Mouse (Mus musculus) hindbrain, embryonic 11.5 days (tissue): Measurements from ENCODE around the gene Krt10. TPM values are rescaled to one million over a fixed set of nuclear protein-coding genes. Genes with fewer than 3 reads are reported as not detected.

Experiments
- ATAC-seq: fragments of 200-750 bp; cut with Nextera tagmentation; 2 replicates; pipeline ENCODE4 v1.8.0; 2017; ENCODE audit warnings: mild to moderate bottlenecking, moderate TSS enrichment, moderate library complexity; ENCODE audit not compliant: low FRiP score
- DNase-seq: peaks from one replicate; pipeline ENCODE4 v3.0.0-alpha.2; 2015; ENCODE audit warnings: low spot score
- H3K27ac ChIP-seq: fragments of 300-500 bp; sonication (generic); 2 replicates; pipeline ENCODE4 v1.5.1; 2014; ENCODE audit warnings: mild to moderate bottlenecking, low read depth, low read length
- H3K27me3 ChIP-seq: fragments of 300-500 bp; sonication (generic); 2 replicates; pipeline ENCODE4 v1.6.1; 2014; ENCODE audit warnings: mild to moderate bottlenecking, low read length, moderate library complexity, mixed read lengths; ENCODE audit not compliant: control insufficient read depth, insufficient read depth
- H3K36me3 ChIP-seq: fragments of 300-500 bp; sonication (generic); 2 replicates; pipeline ENCODE4 v1.6.1; 2014; ENCODE audit warnings: mild to moderate bottlenecking, low read length, moderate library complexity, mixed read lengths; ENCODE audit not compliant: control insufficient read depth, insufficient read depth
- H3K4me1 ChIP-seq: fragments of 300-500 bp; sonication (generic); replicated peaks from 2 replicates; pipeline ENCODE4 v1.6.1; 2014; ENCODE audit warnings: low read length, mixed read lengths; ENCODE audit not compliant: control insufficient read depth, insufficient read depth
- H3K4me2 ChIP-seq: fragments of 300-500 bp; sonication (generic); replicated peaks from 2 replicates; pipeline ENCODE4 v1.6.1; 2014; ENCODE audit warnings: mild to moderate bottlenecking, low read depth, low read length
- H3K4me3 ChIP-seq: fragments of 300-500 bp; sonication (generic); 2 replicates; pipeline ENCODE4 v1.5.1; 2014; ENCODE audit warnings: low read depth, low read length
- H3K9ac ChIP-seq: fragments of 300-500 bp; sonication (generic); 2 replicates; pipeline ENCODE4 v1.6.1; 2014; ENCODE audit warnings: low read depth, low read length
- H3K9me3 ChIP-seq: fragments of 300-500 bp; sonication (generic); 2 replicates; pipeline ENCODE4 v1.6.1; 2016; ENCODE audit warnings: low read length; ENCODE audit not compliant: control insufficient read depth
- WGBS: fragments of 180-500 bp; shearing (Covaris S2); extraction: QIAGEN DNeasy Blood & Tissue Kit; methylation state at CpG from one replicate; pipeline ENCODE4 v1.1.7; 2014; 5-methylcytosine and 5-hydroxymethylcytosine counted together
- polyA plus RNA-seq: library from polyadenylated mRNA; unstranded; fragments of >200 nt; fragmentation: Nextera tagmentation; extraction: Ambion mirVana; gene quantifications from 2 replicates; pipeline ENCODE4 v1.2.1, GENCODE M21; 2014

Gene Krt10
- polyA plus RNA-seq, 1 experiment from 2014 or later, result 35.1 TPM

DNA sequence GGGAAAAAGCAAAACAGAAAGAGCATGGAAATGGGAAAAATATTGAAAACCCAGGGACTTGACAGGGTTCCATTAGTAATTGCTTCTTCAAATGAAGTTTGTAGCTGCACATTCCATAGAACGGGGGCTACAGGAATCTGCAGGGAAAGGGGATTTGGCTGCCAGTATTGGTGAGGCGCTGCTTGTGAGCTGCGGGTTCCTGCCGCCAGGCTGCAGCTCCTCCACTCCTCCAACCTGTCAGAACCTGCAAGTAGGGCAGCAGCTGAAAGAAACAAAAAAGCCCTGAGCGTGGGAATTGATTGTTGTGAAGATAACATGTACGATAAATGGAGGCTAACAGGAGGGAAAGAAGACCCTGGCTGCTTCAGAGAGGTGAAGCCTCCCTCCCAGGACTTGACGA lies 1.7 kb upstream of the Krt10 start:
- no peak overlapping the region for H3K4me2 ChIP-seq
- no peaks in the 10 kb centered on the region for H3K4me1 ChIP-seq
- H3K27ac ChIP-seq, result no peak overlapping the region
- no peak overlapping the region for H3K9ac ChIP-seq
- H3K9me3 ChIP-seq, result no peaks in the 10 kb centered on the region
- no peaks in the 10 kb centered on the region for H3K36me3 ChIP-seq
- no peak overlapping the region for H3K4me3 ChIP-seq
- no peak for DNase-seq
- no peak for ATAC-seq
- 79% methylated on average over 7 of the region's 7 CpGs for WGBS
- H3K27me3 ChIP-seq, result no peaks in the 10 kb centered on the region

GRCm38 (mm10) chr11:99388661-99389060 lies 503 bp downstream of the Krt10 start:
- Histone ChIP-seq H3K27ac (no peak overlapping the region), H3K4me1 (no peaks in the 10 kb centered on the region), H3K4me3 (no peak overlapping the region), H3K4me2 (no peak overlapping the region), H3K27me3 (no peaks in the 10 kb centered on the region), H3K9me3 (no peaks in the 10 kb centered on the region), H3K36me3 (no peaks in the 10 kb centered on the region), H3K9ac (no peak overlapping the region)
- DNase-seq, result no peak
- 93% methylated on average over 18 of the region's 18 CpGs for WGBS
- no peak for ATAC-seq

GRCm38 (mm10) chr11:99385813-99386721 lies 3.1 kb downstream of the Krt10 start:
- Histone ChIP-seq H3K4me2 (peak overlapping the region; percentile 57), H3K4me1 (no peaks in the 10 kb centered on the region), H3K9me3 (no peaks in the 10 kb centered on the region), H3K4me3 (peak overlapping the region; percentile 38), H3K27ac (peak overlapping the region; percentile 79), H3K27me3 (no peaks in the 10 kb centered on the region), H3K36me3 (no peaks in the 10 kb centered on the region), H3K9ac (peak overlapping the region; percentile 56)
- 3% methylated on average over 70 of the region's 71 CpGs for WGBS
- DNase-seq (peak; percentile 88), ATAC-seq (peak; percentile 73)

DNA sequence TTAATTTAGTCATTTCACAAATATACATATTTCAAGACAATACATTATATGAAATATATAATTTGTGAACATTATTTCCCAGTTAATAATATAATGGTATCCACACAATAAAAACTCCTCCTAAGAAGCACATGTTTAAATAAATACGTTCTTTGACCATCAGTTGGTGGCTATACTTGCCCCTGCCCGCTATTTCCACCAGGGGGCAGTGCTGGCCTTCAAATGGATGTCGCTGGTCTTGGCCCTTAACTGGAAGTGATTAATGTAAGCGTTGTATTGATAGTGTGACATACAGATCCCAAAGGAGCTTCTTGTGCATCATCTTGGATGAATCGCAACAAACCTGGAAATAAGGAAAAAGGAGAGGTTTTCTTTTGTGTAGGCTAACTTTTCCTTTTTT lies 9.6 kb downstream of the Krt10 start:
- WGBS, result 25% methylated on average over 5 of the region's 5 CpGs
- no peak overlapping the region for H3K4me2 ChIP-seq
- H3K4me3 ChIP-seq, result no peak overlapping the region
- H3K9ac ChIP-seq, result no peak overlapping the region
- H3K9me3 ChIP-seq, result no peaks in the 10 kb centered on the region
- DNase-seq (peak; percentile 86), ATAC-seq (no peak)
- no peaks in the 10 kb centered on the region for H3K4me1 ChIP-seq
- no peaks in the 10 kb centered on the region for H3K27me3 ChIP-seq
- H3K27ac ChIP-seq, result no peak overlapping the region
- no peaks in the 10 kb centered on the region for H3K36me3 ChIP-seq

GRCm38 (mm10) chr11:99374803-99375202 lies 14.4 kb downstream of the Krt10 start, which contains the start of gene Krt28:
Gene Krt28, minus strand, starts transcription at chr11:99374903.
- no peak for ATAC-seq
- DNase-seq, result no peak
- Histone ChIP-seq H3K9ac (no peak within 1 kb of the TSS), H3K4me3 (no peak within 1 kb of the TSS), H3K9me3 (no peaks in the 10 kb centered on the region), H3K4me1 (no peaks in the 10 kb centered on the region), H3K4me2 (no peak within 1 kb of the TSS), H3K27me3 (no peaks in the 10 kb centered on the region), H3K36me3 (no peaks in the 10 kb centered on the region), H3K27ac (no peak within 1 kb of the TSS)
- 85% methylated on average over 13 of the region's 13 CpGs for WGBS

GRCm38 (mm10) chr11:99369853-99370451 lies 19.2 kb downstream of the Krt10 start:
- Histone ChIP-seq H3K4me2 (no peak overlapping the region), H3K9me3 (no peaks in the 10 kb centered on the region), H3K4me3 (no peak overlapping the region), H3K27ac (no peak overlapping the region), H3K9ac (no peak overlapping the region), H3K27me3 (no peaks in the 10 kb centered on the region), H3K36me3 (no peaks in the 10 kb centered on the region), H3K4me1 (no peaks in the 10 kb centered on the region)
- ATAC-seq (no peak), DNase-seq (no peak)
- 91% methylated on average over 8 of the region's 8 CpGs for WGBS

DNA sequence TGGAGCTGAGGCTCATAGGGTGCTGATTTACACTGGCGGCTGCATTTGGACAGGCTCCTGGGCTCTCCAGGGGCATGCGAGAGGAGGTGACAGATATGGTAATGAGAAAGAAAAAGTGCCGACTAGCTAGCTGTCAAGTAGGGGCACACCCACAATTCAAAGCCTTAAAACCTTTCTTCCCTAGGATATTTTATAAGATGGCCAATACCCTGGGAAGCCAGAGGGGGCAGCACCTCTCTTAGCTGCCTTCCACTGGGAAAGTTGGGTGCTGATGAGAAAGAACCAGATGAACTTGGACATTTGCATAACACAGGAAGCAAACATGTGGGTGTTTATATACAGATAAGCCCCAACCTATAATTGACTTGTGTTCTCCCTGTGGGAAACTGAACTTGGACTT lies 19.9 kb downstream of the Krt10 start:
- Histone ChIP-seq H3K4me1 (no peaks in the 10 kb centered on the region), H3K9me3 (no peaks in the 10 kb centered on the region), H3K27me3 (no peaks in the 10 kb centered on the region), H3K4me2 (no peak overlapping the region), H3K9ac (no peak overlapping the region), H3K4me3 (no peak overlapping the region), H3K36me3 (no peaks in the 10 kb centered on the region), H3K27ac (no peak overlapping the region)
- peak; percentile 44 for DNase-seq
- ATAC-seq, result no peak
- 20% methylated on average over 3 of the region's 3 CpGs for WGBS

DNA sequence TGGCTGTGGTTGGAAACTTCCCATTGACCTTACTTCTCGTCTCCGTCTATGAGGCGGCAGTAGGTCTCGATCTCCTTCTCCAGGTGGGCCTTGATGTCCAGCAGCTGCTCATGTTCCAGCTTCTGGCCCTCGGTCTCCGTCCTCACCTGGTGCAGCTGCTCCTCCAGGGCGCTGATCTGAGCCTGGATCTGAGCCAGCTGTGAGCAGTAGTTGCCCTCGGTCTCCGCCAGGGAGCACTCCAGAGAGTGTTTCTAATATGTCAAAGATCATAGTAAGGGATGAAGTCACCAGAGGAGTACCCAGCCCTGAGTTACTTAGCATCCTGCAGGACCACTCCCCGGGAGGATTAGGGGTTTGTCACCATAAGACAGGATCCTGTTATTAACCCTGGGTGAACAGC lies 22.4 kb downstream of the Krt10 start:
- Histone ChIP-seq H3K27ac (no peak overlapping the region), H3K9ac (no peak overlapping the region), H3K36me3 (no peaks in the 10 kb centered on the region), H3K27me3 (no peaks in the 10 kb centered on the region), H3K4me2 (no peak overlapping the region), H3K9me3 (no peaks in the 10 kb centered on the region), H3K4me3 (no peak overlapping the region), H3K4me1 (no peaks in the 10 kb centered on the region)
- WGBS, result 45% methylated on average over 10 of the region's 10 CpGs
- ATAC-seq, result no peak
- no peak for DNase-seq

DNA sequence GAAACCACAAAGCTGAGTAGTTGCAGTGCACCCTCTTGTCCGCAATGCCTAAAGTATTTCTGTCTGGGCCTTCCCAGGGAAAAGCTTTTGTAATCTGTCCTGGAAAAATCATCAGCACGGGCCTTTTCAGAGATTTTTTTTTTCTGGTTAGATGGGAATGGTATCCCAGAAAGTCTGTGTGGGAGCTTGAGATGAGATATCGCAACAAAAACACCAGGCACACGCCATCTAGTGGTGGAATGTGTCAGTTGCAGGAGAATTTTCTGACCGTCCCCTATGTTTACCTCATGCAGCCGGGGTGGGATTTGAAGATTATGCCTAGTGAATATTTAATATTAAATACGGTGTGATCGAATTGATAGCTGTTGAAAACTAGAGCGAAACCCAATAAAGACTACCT lies 24.8 kb downstream of the Krt10 start:
- Histone ChIP-seq H3K4me1 (no peaks in the 10 kb centered on the region), H3K27ac (no peak overlapping the region), H3K9me3 (no peaks in the 10 kb centered on the region), H3K36me3 (no peaks in the 10 kb centered on the region), H3K4me2 (no peak overlapping the region), H3K4me3 (no peak overlapping the region), H3K9ac (no peak overlapping the region), H3K27me3 (no peaks in the 10 kb centered on the region)
- 25% methylated on average over 9 of the region's 9 CpGs for WGBS
- ATAC-seq, result no peak
- DNase-seq, result peak; percentile 78
